Mouse (Mus musculus) forebrain, embryonic 15.5 days (tissue): ENCODE results near the gene Ica1l. TPM values are rescaled to one million over a fixed set of nuclear protein-coding genes. Genes with fewer than 3 reads are reported as not detected.

Experiments used
- ATAC-seq: fragments of 200-750 bp; cut with Nextera tagmentation; replicated peaks from 2 replicates; pipeline ENCODE4 v1.8.0; 2017; ENCODE audit warnings: mild to moderate bottlenecking, moderate TSS enrichment, moderate library complexity
- H3K27ac ChIP-seq: fragments of 300-500 bp; sonication (generic); replicated peaks from 2 replicates; pipeline ENCODE4 v1.5.1; 2015; ENCODE audit warnings: mild to moderate bottlenecking, inconsistent platforms
- H3K27me3 ChIP-seq: fragments of 300-500 bp; sonication (generic); 2 replicates; pipeline ENCODE4 v1.6.1; 2015; ENCODE audit warnings: inconsistent platforms
- H3K36me3 ChIP-seq: fragments of 300-500 bp; sonication (generic); 2 replicates; pipeline ENCODE4 v1.6.1; 2015; ENCODE audit warnings: mild to moderate bottlenecking, inconsistent platforms
- H3K4me1 ChIP-seq: fragments of 300-500 bp; sonication (generic); 2 replicates; pipeline ENCODE4 v1.6.1; 2015; ENCODE audit warnings: inconsistent platforms
- H3K4me2 ChIP-seq: fragments of 300-500 bp; sonication (generic); replicated peaks from 2 replicates; pipeline ENCODE4 v1.6.1; 2015; ENCODE audit warnings: mild to moderate bottlenecking, inconsistent platforms
- H3K4me3 ChIP-seq: fragments of 300-500 bp; sonication (generic); 2 replicates; pipeline ENCODE4 v1.5.1; 2015; ENCODE audit warnings: mild to moderate bottlenecking, inconsistent platforms
- H3K9ac ChIP-seq: fragments of 300-500 bp; sonication (generic); replicated peaks from 2 replicates; pipeline ENCODE4 v1.6.1; 2015; ENCODE audit warnings: mild to moderate bottlenecking, inconsistent platforms
- H3K9me3 ChIP-seq: fragments of 300-500 bp; sonication (generic); 2 replicates; pipeline ENCODE4 v1.6.1; 2016; ENCODE audit warnings: inconsistent platforms
- WGBS: fragments of 180-500 bp; shearing (Covaris S2); methylation state at CpG from one replicate; pipeline ENCODE4 v1.1.7; 2015; ENCODE audit warnings: mixed read lengths; 5-methylcytosine and 5-hydroxymethylcytosine counted together
- polyA plus RNA-seq: library from polyadenylated mRNA; unstranded; fragments of >200 nt; fragmentation: Nextera tagmentation; extraction: Ambion mirVana; gene quantifications from 2 replicates; pipeline ENCODE4 v1.2.1, GENCODE M21; 2015

Gene Ica1l
- polyA plus RNA-seq, 1 experiment from 2014 or later = 28.1 TPM

DNA sequence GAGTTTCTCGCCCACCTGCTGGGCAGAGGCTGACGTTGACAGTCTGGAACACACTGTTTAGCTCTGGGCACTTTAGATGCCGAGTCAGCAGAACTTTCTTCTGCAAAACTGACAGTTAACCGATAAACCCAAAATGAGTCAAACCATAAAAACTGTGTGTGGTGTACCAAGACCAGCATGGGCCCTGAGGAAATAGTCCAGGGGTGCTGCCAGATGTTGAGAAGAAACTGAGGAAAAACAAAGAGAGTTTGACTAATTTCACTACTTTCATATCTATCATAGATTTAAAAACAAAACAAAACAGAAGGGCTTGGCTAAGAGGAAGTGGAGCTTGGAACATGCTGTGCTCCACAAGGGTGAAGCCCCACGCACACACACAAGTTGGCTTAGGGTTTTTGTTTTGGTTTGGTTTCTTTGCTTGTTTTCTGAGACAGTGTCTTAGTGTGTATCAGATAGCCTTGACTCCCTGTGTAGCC, 26.8 kb downstream of the Ica1l start:
- H3K4me2 ChIP-seq = no peak overlapping the region
- 79% methylated on average over 5 of the region's 5 CpGs for WGBS

DNA sequence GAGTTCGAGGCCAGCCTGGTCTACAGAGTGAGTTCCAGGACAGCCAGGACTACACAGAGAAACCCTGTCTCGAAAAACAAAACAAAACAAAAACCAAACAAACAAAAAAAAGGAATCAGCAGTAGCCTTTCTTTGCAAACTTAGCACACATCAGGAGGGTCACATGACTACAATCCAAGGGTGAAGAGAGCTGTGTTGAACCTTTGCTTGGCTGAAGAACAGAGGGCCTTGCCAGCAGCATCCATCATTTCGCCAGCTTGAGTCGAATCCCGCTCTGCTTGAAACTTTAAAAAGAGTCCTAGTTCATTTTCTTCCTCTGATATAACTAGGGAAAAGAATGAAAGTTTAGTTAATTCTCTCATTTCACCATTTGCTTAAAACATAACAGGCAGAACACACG, 27.5 kb downstream of the Ica1l start:
- H3K9me3 ChIP-seq = no peaks in the 10 kb centered on the region
- no peak for ATAC-seq
- H3K4me2 ChIP-seq = no peak overlapping the region
- H3K9ac ChIP-seq = no peak overlapping the region
- no peaks in the 10 kb centered on the region for H3K27me3 ChIP-seq
- H3K4me1 ChIP-seq = no peaks in the 10 kb centered on the region
- H3K27ac ChIP-seq = no peak overlapping the region
- 84% methylated on average over 6 of the region's 6 CpGs for WGBS
- H3K36me3 ChIP-seq = no peaks in the 10 kb centered on the region
- no peak overlapping the region for H3K4me3 ChIP-seq

More for the DNA sequence above, 26.8 kb downstream of the Ica1l start:
- Histone ChIP-seq H3K9ac (no peak overlapping the region), H3K27ac (no peak overlapping the region), H3K9me3 (no peaks in the 10 kb centered on the region), H3K4me3 (no peak overlapping the region), H3K36me3 (no peaks in the 10 kb centered on the region), H3K27me3 (no peaks in the 10 kb centered on the region), H3K4me1 (no peaks in the 10 kb centered on the region)
- no peak for ATAC-seq

DNA sequence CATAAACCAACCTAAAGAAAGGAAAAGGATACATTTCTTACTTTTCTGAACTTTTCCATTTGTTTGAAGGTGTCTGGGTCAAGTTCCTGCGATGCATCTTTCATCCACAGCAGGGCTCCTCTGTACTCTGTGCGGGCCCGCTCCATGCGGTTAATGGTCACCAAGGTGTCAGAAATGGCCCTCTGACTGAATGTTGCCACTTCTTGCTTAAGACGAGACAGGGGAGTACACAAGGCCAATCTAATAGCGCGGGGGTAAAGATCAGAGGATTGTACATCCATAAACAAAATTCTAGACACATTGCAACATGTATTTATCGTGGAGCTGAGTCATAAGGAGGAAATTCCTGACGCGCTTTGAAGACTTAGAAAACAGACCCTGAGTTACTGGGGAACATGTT, 29.2 kb downstream of the Ica1l start:
- no peak overlapping the region for H3K4me3 ChIP-seq

DNA sequence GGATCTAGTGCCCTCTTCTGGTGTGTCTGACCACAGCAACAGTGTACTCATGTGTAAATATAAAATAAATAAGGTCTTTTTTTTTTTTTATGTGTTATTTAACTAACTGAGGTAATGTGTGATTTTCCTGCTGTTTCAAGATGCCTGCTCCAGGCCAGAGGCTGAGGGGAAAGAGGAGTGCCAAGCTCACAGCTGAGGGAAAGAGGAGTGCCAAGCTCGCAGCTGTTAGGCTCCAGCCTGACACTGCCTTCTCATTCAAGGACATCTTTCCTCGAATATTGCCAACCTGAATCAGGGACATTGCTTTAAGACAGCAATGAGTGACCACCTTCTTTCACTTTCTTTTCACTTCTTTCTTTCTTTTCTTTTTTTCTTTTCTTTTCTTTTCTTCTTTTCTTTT, 34.2 kb downstream of the Ica1l start:
- H3K36me3 ChIP-seq = no peaks in the 10 kb centered on the region
- 76% methylated on average over 2 of the region's 2 CpGs for WGBS
- ATAC-seq = no peak
- H3K9ac ChIP-seq = no peak overlapping the region
- H3K9me3 ChIP-seq = no peaks in the 10 kb centered on the region
- no peak overlapping the region for H3K4me2 ChIP-seq
- no peaks in the 10 kb centered on the region for H3K4me1 ChIP-seq
- H3K27me3 ChIP-seq = no peaks in the 10 kb centered on the region
- H3K27ac ChIP-seq = no peak overlapping the region
- H3K4me3 ChIP-seq = no peak overlapping the region

More for the DNA sequence above, 29.2 kb downstream of the Ica1l start:
- H3K36me3 ChIP-seq = no peaks in the 10 kb centered on the region
- WGBS = 92% methylated on average over 10 of the region's 10 CpGs
- H3K4me2 ChIP-seq = no peak overlapping the region
- no peaks in the 10 kb centered on the region for H3K27me3 ChIP-seq
- no peak overlapping the region for H3K27ac ChIP-seq
- H3K9me3 ChIP-seq = no peaks in the 10 kb centered on the region
- H3K4me1 ChIP-seq = no peaks in the 10 kb centered on the region
- H3K9ac ChIP-seq = no peak overlapping the region
- no peak for ATAC-seq

DNA sequence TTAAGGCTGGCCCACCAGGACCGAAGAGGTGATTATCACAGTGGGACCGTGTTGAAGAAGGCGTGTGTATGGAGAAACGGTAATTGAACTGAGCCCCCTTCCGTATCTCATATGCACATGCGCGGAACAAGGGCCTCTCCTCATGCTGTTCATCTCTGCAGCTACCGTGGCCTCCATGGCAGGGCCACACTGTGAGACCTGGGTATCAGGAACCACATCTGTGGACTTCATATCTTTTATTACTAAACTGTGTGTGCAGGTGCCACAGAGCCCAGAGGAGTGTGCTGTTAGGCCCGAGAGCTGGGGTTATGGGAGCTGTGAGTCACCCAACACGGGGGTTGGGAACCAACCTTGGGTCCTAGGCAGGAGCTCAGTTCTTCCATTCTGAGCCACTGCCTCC, 35.6 kb downstream of the Ica1l start:
- Histone ChIP-seq H3K9ac (no peak overlapping the region), H3K4me3 (no peak overlapping the region), H3K4me1 (no peaks in the 10 kb centered on the region), H3K36me3 (no peaks in the 10 kb centered on the region), H3K4me2 (no peak overlapping the region), H3K27ac (no peak overlapping the region), H3K27me3 (no peaks in the 10 kb centered on the region), H3K9me3 (no peaks in the 10 kb centered on the region)
- ATAC-seq = no peak
- 92% methylated on average over 10 of the region's 10 CpGs for WGBS

DNA sequence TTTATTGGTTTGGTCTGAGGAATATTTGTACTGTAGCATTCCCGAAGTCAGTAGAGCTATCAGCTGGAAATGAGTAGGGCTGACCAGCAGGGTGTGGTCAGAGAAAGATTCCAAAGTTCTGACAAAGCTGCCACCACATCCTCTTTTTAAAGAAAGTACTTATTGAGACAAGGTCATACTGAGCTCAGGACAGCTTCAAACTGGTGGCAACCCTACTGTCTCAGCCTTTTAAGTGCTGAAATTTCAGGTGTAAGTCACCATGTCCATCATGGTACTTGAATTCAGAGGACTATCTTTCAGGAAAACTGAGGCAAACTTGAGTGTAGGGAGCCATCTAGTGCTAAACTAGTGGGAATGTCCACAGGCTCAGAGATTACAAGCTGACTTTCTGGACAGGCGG, 42.7 kb downstream of the Ica1l start:
- no peak overlapping the region for H3K9ac ChIP-seq
- H3K27ac ChIP-seq = no peak overlapping the region
- ATAC-seq = no peak
- H3K9me3 ChIP-seq = no peaks in the 10 kb centered on the region
- no peaks in the 10 kb centered on the region for H3K27me3 ChIP-seq
- no peak overlapping the region for H3K4me3 ChIP-seq
- H3K36me3 ChIP-seq = no peaks in the 10 kb centered on the region
- 70% methylated on average over 2 of the region's 2 CpGs for WGBS
- no peaks in the 10 kb centered on the region for H3K4me1 ChIP-seq
- no peak overlapping the region for H3K4me2 ChIP-seq

DNA sequence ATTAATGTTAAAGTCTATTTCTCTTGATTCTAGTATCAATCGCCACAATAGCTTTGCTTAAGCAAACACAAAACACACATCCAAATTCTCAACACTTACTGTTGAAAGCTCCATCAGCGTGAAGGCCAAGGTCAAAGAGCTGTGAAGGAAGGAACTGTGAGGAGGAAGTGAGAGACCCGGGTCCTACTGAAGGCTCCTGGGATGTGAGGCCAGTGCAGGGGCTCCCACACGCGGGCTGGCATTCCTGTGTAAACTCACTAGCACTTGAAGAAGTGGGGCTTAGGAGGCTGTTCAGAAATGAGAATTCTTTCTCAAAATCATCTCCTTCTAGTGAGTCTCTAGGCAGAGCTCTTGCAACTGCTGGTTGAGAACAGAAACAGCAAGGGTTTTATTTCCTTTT, 45.6 kb downstream of the Ica1l start:
- 81% methylated on average over 5 of the region's 5 CpGs for WGBS
- no peak overlapping the region for H3K4me3 ChIP-seq
- ATAC-seq = no peak

DNA sequence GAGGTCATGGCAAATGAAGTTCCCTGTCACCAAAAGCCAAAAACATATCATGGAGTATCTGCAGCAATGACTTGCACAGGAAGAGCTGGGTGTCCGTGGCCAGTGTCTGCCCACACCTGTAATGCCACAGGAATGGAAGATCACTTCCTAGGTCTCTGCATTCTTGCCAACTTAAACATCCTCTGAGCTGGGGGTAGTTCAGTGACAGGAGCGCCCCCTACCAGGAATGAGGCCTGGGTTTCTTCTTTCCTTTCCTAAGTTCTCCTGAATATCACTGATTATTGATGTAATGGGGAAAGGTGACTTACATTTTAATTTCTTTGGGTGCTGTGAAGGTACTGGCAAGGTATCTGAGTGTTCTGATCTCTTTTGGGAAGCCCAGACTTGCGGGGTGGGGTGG, 47.3 kb downstream of the Ica1l start:
- Histone ChIP-seq H3K4me2 (no peak overlapping the region), H3K9me3 (no peaks in the 10 kb centered on the region), H3K9ac (no peak overlapping the region), H3K4me3 (no peak overlapping the region), H3K4me1 (no peaks in the 10 kb centered on the region), H3K27me3 (no peaks in the 10 kb centered on the region), H3K27ac (no peak overlapping the region), H3K36me3 (peaks cover 12% of the 10 kb centered on the region)
- 52% methylated on average over 3 of the region's 3 CpGs for WGBS
- no peak for ATAC-seq

More for the DNA sequence above, 45.6 kb downstream of the Ica1l start:
- Histone ChIP-seq H3K36me3 (no peaks in the 10 kb centered on the region; the same call in 1 of the 2 replicates), H3K9ac (no peak overlapping the region), H3K4me2 (no peak overlapping the region), H3K27ac (no peak overlapping the region), H3K4me1 (no peaks in the 10 kb centered on the region), H3K27me3 (no peaks in the 10 kb centered on the region), H3K9me3 (no peaks in the 10 kb centered on the region)

DNA sequence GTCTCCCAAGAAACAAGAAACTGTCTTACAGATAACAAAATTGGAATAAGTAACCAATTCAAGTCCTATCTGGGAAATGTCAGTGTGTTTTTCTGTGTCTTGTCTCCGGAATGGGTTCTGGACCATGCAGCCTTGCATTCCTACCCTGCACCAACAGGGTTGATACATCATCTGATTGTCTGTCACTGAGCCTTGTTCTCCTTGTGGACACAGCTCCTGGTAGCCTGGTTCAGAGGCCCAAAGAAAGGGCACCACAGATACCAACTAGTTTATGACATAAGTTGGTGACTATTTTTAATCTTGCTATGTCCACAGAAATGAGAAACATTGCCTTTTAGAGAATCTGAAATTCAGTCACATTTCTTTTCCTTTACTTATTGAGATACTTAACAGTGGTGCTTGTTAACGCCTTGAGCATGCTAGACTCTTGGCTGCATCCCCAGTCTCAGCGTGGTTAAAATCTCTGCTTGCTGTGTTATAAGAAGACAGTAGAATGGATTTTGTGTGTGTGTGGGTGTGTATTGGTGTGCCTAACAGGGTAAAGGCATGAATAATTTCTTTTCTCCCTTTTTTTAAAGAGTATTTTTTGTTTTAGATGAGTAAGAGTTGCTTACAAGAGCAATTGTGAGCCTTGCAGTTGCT, 55.5 kb downstream of the Ica1l start:
- no peak for ATAC-seq
- Histone ChIP-seq H3K9ac (no peak overlapping the region), H3K27ac (no peak overlapping the region), H3K27me3 (no peaks in the 10 kb centered on the region), H3K36me3 (peaks cover 23% of the 10 kb centered on the region; the same call in 1 of the 2 replicates), H3K4me3 (no peak overlapping the region), H3K9me3 (no peaks in the 10 kb centered on the region), H3K4me1 (no peaks in the 10 kb centered on the region), H3K4me2 (no peak overlapping the region)
- WGBS = 80% methylated on average over 3 of the region's 3 CpGs

DNA sequence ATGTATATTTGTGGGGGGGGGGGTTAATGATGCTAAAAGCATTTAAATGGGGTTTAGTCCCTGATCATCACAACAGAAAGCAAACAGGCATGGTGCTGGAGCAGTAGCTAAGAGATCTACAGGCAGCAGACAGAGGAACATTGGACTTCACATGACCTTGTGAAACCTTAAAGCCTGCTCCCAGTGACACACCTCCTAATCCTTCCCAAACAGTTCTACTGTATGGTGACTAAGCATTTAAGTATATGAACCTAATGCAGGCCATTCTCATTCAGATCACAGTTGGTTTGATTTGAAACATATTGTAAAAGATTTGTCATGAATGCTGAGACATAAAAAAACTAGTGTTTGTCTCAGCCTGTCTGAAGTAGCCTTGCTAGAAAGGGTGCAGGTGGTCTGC, 56.4 kb downstream of the Ica1l start:
- H3K36me3 ChIP-seq = peaks cover 26% of the 10 kb centered on the region

DNA sequence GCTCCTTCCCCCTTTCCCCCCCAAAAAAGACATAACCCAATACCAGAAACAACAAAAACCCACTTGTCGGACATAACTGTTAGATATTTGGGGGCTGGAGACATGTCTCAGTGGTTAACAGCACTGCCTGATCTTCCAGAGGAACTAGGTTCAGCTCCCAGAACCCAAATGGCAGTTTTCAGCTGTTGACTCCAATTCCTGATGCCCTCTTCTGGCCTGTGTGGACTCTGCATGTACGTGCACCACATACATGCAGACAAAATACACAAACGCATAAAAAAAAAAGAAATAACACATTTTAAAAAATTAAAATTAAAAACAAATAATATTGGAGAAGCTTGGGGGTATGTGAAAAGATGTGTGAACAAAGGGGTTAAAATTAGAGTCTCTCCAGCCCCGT, 75.7 kb downstream of the Ica1l start:
- Histone ChIP-seq H3K4me1 (no peaks in the 10 kb centered on the region), H3K4me3 (no peak overlapping the region), H3K27ac (no peak overlapping the region), H3K9ac (no peak overlapping the region), H3K36me3 (peaks cover 22% of the 10 kb centered on the region), H3K9me3 (no peaks in the 10 kb centered on the region), H3K27me3 (no peaks in the 10 kb centered on the region), H3K4me2 (no peak overlapping the region)
- ATAC-seq = no peak
- WGBS = 89% methylated on average over 4 of the region's 4 CpGs

More for the DNA sequence above, 56.4 kb downstream of the Ica1l start:
- Histone ChIP-seq H3K27me3 (no peaks in the 10 kb centered on the region), H3K4me2 (no peak overlapping the region), H3K4me3 (no peak overlapping the region), H3K9me3 (no peaks in the 10 kb centered on the region), H3K27ac (no peak overlapping the region), H3K4me1 (no peaks in the 10 kb centered on the region), H3K9ac (no peak overlapping the region)
- no peak for ATAC-seq

DNA sequence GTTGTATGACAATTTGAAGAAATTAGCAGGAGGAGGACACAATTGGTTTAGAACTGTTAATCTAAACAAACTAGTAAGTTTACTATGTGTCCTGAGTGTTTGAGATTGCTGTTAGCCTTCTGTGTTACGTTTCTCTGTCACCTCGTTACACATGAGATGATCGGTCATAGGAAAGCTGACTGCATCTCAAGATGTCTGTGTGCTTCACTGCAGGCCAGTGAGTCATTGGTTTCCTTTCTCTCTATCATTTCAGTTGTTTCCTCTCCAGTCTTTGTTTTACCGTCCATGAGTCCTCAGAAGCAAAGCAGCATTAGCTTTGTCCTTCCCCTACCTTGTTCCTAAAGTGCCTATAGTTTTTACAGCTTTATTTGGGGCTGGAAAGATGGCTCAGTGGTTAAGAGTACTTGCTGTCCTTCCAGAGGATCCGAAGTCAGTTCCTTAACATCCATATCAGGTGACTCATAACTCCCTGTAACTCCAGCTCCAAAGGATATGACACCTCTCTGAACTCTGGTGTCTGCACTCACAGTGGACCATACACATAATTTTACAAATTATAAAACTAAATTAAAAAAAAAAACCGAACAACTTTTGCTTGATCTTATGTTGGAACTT, 76.7 kb downstream of the Ica1l start:
- Histone ChIP-seq H3K4me3 (no peak overlapping the region), H3K4me1 (no peaks in the 10 kb centered on the region), H3K27ac (no peak overlapping the region), H3K9ac (no peak overlapping the region), H3K36me3 (peaks cover 24% of the 10 kb centered on the region), H3K4me2 (no peak overlapping the region), H3K27me3 (no peaks in the 10 kb centered on the region), H3K9me3 (no peaks in the 10 kb centered on the region)
- 76% methylated on average over 6 of the region's 6 CpGs for WGBS
- ATAC-seq = no peak

DNA sequence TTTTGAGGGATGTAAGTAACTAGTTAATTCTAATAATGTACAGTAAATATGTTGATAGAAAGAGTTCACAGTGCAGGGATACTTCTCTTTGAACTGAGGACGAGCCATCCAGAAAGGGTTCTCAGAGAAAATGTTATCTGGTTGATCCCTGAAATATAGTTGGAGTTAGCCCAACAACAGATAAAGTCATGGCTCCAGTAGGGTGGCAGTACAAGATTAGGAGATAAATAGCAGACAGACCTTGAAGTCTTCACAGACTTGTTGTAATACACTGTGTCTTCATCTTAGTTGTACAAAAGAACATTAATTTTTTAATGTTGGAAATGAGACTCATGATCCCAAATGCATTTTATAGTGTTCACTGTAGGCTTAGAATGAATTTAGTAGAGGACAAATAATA, 83.0 kb downstream of the Ica1l start:
- Histone ChIP-seq H3K4me1 (no peaks in the 10 kb centered on the region), H3K9ac (no peak overlapping the region), H3K36me3 (peaks cover 25% of the 10 kb centered on the region), H3K27ac (no peak overlapping the region), H3K4me2 (no peak overlapping the region), H3K9me3 (no peaks in the 10 kb centered on the region), H3K4me3 (no peak overlapping the region), H3K27me3 (no peaks in the 10 kb centered on the region)
- no peak for ATAC-seq
- WGBS = 97% methylated on average over 1 of the region's 1 CpGs
